Mouse (Mus musculus) lung, adult 18-20 months (tissue): ENCODE data around the gene Rasgrp4.
"Not testable (repeated sequence)": the region's sequence is repeated elsewhere in the genome, so short reads cannot be mapped to it uniquely, and the experiment has no call there.

ENCODE experiments used
- DNase-seq, 2 experiments: peaks; one replicate each; pipeline ENCODE4 v3.0.0; 2022; ENCODE audit warnings: mixed read lengths in 2 of 2

Rasgrp4 gene

GRCm38 (mm10) chr7:29134693-29135386, at the start of gene Rasgrp4:
Gene Rasgrp4, plus strand, starts transcription at chr7:29134851.
- peak; percentile 33 to 49 for DNase-seq

DNA sequence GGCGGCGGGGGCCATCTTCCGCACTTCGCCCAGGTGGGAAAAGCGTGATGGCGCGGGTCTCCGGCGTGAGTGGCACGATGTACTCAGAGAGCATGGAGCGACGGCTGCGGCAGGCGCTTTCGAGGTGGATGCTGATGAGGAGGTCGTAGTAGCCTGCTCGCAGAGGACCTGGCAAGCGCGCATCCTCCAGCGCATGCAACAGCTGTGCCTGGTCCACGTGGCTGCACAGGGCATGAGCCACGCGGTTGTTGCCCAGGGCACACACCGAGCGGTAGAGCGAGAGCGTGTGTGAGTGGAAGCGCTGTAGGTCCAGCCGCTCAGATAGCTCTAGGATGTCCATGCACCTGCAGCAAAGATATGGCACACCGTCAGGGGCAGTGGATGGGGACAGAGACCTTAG, 48.7 kb upstream of the Rasgrp4 start:
- DNase-seq, result no peak

DNA sequence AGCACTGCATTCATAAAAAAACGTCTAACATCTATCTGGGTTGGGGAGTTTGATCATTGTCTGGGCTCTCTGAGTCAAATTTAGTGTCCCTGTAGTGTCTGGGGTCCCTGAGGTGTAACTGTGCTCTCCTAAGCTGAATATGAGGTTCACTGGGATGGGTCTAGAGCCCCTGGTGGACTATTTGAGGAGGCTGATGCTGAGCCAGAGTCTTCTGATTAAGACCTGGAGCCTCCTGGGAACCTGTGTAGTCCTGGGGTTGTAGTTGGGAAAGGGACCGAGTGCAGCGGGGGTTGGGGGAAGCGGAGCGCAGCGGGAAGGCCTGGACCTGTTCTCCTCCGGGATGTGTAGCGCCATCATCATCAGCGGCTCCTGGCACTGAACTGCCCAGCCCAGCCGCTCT, 47.7 kb upstream of the Rasgrp4 start:
- no peak for DNase-seq

DNA sequence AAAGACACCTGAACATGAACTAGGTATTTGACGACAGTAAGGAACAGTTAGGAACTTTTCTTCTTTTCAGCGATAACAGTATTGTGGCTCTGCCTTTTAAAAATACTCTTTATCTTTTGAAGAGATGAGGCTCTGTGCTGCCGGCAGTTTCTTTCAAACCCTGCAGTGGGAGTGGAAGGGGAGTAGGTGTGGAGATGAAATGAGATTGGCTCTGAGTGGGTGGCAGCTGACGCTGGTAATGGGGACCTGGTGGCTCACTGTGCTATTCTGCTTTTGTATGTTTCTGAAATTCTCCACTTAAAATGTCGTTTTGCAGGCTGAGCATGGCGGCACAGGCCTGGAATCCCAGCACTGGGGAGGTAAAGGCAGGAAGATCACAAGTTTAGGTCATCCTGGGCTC, 45.8 kb upstream of the Rasgrp4 start:
- no peak for DNase-seq

DNA sequence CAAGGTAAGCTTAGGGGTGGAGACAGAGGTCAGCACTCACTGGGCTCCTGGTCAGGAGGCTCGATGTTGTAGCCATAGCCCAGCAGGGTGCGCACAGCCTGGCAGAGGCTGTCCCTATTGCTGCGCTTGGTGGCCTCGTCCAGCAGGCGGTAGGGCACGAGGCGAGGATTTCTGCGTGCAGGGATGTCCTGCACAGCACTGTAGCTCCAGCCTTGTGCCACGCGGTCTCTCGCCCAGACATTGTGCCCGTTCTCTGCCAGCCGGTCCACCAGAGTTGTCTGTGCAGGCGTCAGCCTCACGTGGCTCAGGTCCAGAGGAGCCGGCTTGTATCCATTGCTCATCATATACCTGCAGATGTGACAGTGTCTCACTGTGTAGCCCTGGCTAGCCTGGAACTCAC, 37.5 kb upstream of the Rasgrp4 start:
- DNase-seq, result no peak

GRCm38 (mm10) chr7:29101286-29102017, 33.2 kb upstream of the Rasgrp4 start:
- DNase-seq, result no peak

DNA sequence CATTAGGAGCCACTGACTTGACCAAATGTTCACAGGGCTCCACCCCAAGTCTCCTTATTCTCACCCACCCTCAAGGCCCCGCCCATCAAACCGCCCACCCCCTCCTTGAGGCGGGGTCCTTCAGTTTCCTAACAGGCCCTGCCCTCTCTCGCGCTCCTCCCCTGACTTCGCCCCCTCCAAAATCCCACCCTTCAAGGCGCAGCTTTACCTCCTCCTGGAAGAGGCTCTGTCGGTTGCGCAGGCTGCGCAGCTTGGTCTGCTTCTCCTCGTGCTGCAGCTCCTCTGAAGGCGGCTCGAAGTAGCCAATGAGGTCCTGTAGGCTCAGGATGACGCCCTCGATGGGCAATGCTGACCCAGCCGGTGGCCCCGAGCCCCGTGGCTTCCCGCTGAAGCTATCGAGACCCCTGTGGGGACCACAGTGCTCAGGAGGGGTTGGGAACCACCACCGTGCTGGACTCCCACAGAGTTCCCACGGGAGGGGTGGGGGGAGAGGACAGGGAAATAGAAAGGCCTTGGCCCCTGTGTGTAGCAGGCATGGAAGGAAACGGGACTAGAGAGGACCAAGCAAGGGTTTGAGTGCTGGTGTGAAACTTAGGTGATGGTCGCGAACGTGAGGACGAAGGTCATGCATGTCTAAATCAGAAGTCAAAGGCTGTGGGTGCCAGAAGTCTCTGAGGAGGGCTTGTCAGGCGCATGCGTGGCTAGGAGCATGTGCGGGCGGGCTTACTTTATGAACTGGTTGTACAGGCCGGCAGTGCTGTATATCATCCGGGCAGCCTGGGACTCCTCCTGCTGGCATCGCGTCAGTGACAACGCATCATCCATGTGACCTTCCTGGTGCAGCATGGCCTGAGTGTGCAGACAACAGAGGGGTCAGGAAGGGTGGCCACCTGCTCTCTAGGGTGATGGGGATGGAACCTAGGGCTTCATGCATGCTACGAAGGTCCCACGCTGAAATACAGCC, 25.4 kb upstream of the Rasgrp4 start:
- peak; percentile 59 to 68 for DNase-seq

GRCm38 (mm10) chr7:29118142-29118851, 16.4 kb upstream of the Rasgrp4 start:
- no peak for DNase-seq

DNA sequence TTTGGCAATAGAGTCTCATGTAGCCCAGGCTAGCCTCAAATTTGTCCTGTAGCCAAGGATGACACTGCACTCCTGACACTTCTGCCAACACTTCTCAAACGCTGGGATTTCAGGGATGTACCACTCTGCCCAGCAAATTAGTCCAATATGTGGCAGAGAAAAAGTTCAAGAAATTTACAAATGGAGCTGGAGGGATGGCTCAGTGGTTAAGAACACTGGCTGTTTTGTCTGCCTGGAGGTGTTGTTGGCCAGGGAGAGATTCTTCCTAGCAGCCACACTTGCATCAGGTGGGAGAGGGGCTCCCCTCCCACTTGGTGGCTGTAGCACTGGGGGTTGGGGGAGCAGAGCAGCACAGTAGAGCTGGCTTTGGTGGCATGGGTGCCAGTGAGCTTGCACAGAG, 15.1 kb upstream of the Rasgrp4 start:
- no peak for DNase-seq

DNA sequence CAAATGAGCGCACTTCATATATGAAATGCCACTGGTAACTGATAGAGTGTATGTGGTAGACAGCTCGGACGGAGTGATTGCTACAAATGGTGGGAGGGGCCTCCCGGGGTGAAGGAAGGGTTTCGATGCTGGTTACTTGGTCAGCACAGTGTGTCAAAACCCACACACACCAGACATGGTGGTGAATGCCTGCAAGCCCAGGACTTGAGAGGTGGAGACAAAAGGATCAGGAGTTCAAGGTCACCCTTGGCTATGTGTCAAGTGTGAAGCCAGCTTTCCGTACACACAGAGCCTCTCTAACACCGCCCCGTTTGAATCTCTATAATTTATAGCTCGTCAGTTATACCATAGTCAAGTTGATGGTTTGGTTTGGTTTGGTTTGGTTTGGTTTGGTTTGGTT, 11.8 kb upstream of the Rasgrp4 start:
- DNase-seq, result no peak

DNA sequence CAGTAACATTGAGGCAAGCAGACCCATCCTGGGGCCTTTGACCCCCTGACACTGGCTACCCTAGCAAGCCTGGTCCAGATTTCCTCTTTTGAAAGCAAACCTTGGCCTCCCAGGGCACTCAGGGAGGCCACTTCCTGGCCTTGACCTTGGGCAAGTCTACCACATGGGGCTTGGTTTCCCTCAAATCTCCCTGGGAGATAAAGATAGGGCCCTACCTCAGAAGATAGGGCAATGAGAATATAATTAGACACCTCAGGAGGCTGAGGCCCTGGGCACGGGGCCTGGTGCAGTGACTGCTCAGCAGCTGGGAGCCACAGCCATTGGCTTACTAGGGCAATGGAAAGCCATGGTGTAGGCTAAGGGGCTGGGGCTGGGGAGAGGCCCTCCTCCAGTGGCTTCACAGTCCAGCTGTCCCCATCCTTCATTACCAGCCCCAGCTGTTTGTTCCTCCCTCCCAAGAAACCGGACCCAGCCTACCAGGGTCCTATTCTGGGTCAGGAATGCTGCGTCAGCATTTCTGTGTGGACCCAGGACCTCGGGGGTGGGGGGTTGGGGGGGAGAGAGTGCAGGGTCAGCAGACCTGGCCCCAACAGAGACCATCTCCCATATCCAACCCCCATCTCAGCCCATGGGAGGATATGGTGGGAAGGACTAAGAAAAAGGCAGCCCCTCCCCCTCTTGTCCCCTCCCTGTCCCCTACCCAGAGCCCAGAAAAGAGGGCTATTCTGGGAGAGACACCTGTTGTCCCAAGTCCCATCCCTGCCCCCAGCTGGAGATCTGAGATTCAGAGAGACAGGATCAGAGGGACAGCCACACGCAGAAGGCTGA, 10.9 kb upstream of the Rasgrp4 start:
- no peak for DNase-seq

DNA sequence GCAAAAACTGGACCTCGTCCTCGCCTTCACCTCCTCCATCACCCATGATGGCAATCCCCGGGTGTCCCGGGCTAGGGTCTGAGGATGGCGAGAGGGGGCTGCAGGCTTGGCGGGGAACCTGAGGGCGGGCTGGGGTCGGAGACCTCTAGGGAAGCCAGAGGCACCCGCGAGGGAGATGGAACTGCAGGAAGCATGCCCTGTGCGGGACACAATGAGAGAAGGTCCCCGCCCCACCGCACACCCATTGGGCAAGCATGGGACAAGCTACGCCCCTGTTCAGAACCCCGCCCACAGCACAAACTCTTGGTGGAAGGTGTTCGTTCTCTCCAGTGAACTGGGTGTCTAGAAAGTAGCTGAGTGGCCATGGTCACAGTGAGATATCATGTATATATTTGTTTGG, 9.7 kb upstream of the Rasgrp4 start, which contains the start of gene Ryr1:
Ryr1 (minus strand) TSS at position 210 of the 400 bp plus-strand sequence.
- peak; percentile 65 to 72 for DNase-seq

GRCm38 (mm10) chr7:29126173-29126915, 8.3 kb upstream of the Rasgrp4 start:
- DNase-seq, result peak; percentile 65 to 79

DNA sequence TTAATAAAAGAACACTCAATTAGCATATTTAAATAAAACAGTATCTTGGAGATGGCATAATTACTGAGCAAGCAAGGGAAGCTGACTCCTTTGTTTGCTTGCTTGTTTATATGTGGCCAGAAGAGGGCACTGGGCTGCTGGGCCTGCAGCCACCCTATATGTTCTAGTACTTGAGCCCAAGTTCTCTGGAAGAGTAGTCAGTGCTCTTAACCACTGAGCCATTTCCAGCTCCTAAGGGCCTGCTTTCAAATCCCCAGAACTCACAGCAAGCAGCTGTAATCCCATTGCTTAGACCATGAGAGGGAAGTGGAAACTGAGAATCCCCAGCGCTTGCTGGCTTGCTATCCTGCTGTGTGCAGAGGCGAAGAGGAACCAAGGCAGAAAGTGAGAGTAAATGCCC, 5.9 kb upstream of the Rasgrp4 start:
- DNase-seq, result no peak

GRCm38 (mm10) chr7:29134230-29134629, 421 bp upstream of the Rasgrp4 start:
- no peak for DNase-seq

- DNase-seq, result no peak
Observed at GRCm38 (mm10) chr7:29137429-29137828, 2.8 kb downstream of the Rasgrp4 start.

GRCm38 (mm10) chr7:29139237-29139636, 4.6 kb downstream of the Rasgrp4 start:
- DNase-seq, result not testable (repeated sequence)

- no peak for DNase-seq
Observed at GRCm38 (mm10) chr7:29141416-29141815, 6.8 kb downstream of the Rasgrp4 start.

DNA sequence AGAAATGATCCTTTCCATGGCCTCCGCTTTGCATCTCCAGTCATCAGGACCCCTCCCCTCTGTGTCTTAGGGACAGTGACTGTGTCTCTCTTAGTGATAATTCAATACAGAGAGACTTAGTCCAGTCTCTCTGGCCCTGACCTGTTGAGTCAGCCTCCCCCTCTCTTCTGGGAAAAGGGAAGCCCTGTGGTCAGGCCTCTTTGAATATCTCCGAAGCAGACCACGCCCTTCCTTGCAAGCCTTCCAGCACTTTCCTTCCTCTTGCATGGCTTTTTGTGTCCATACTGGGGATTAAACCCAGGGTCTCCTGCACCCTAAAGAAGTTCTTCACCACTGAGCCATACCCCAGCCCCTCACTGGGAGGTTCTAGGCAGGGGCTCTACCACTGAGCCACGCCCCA, 9.4 kb downstream of the Rasgrp4 start:
- peak in 1 of 2 experiments; percentile 50 for DNase-seq

DNA sequence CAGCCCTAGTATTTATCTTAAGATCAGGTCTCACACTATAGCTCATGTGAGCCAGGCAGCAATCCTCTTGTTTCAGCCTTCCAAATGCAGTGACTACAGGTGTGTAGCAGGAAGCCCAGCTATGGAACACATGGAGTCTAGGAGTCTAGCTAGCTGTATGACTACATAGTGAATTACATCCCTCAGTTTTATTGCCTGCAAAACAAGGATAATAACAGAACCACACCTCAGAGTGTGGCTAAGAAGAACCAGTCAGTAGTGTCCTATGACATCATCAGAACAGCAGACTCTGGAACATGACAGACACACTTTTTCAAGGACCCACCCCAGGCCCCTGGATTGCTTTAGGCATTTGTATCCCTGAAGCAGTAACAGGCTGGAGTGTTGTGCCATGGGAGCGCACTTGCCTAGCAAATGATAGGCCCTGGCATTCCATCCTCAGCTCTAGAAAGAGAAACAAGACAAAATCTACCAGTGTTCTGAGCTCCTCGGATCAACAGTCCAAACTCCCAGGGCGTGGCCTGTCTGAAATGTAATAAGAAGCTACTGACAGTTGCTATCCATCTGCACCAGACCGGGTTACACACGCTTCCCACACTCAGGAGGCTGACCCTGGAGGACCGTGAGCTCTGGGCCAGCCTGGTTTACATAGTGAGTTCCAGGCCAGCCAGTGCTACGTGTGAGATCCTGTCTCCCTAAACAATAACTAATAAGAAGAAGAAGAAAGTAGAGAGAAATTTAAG, 12.1 kb downstream of the Rasgrp4 start:
- DNase-seq, result no peak
